Mouse (Mus musculus): ENCODE data around the gene Mthfd1l.

- TF ChIP-seq CTCF (IDR thresholded peaks at IDR 0.05) (no peak), EP300 (IDR thresholded peaks at IDR 0.05; ENCODE audit: insufficient read depth, low read depth, low read length) (no peak), POLR2A (IDR thresholded peaks at IDR 0.05; ENCODE audit: insufficient read depth, low read depth, low read length) (no peak)
Observed at GRCm38 (mm10) chr10:3940596-3940975, 32.3 kb upstream of the Mthfd1l start.

Data from heart, adult 2 months (tissue).